Mouse (Mus musculus): ENCODE results near the gene Sytl2.

Gene Sytl2

GRCm38 (mm10) chr7:90456149-90456844 is 154.2 kb downstream of the Sytl2 start:
- in situ Hi-C loops (cut with MboI, MseI): loop anchor here (25.0 kb wide), 2 partner anchors 469 to 1119 kb away; partner anchors contain the start of gene Eed

- in situ Hi-C loops (cut with MboI, MseI): loop anchor here (25.0 kb wide), 2 partner anchors 470 to 1120 kb away; partner anchors contain the start of gene Eed
Measured at GRCm38 (mm10) chr7:90456845-90457468, 154.9 kb downstream of the Sytl2 start, which contains the start of gene Tmem126a. TSS of gene Tmem126a (minus strand) at chr7:90457229.

- in situ Hi-C loops (cut with MboI, MseI): loop anchor here (25.0 kb wide), 2 partner anchors 470 to 1120 kb away; partner anchors contain the start of gene Eed
Measured at GRCm38 (mm10) chr7:90457517-90457916, 155.5 kb downstream of the Sytl2 start.

Measured in T-helper 2 cell (primary cell).